Mouse (Mus musculus) myocyte (in vitro differentiated cells): Measurements from ENCODE around the gene Aagab.

Experiments used
- CEBPB ChIP-seq: IDR thresholded peaks from 2 replicates; pipeline ENCODE4 v1.6.1; 2011; ENCODE audit warnings: mild to moderate bottlenecking, moderate library complexity; ENCODE audit not compliant: poor library complexity, insufficient read depth, severe bottlenecking
- E2F4 ChIP-seq: IDR thresholded peaks from one replicate; pipeline ENCODE4 v1.6.1; 2011; ENCODE audit warnings: mild to moderate bottlenecking, control low read depth, moderate library complexity; ENCODE audit not compliant: insufficient read depth
- MAX ChIP-seq: IDR thresholded peaks from one replicate; pipeline ENCODE4 v1.6.1; 2011; ENCODE audit warnings: low read depth, mild to moderate bottlenecking, control low read depth
- MYOD1 ChIP-seq, 3 experiments: IDR thresholded peaks; one replicate each; pipeline ENCODE4 v1.6.1; 2011; ENCODE audit warnings: control low read depth in 2 of 3, low read depth in 2 of 3, mild to moderate bottlenecking in 2 of 3, moderate library complexity in 1 of 3; ENCODE audit not compliant: insufficient read length in 2 of 3, control insufficient read depth in 1 of 3
- MYOG ChIP-seq, 3 experiments: IDR thresholded peaks; one replicate each; pipeline ENCODE4 v1.6.1; 2011; ENCODE audit warnings: control low read depth in 2 of 3, low read depth in 2 of 3, mild to moderate bottlenecking in 2 of 3; ENCODE audit not compliant: insufficient read length in 2 of 3, control insufficient read depth in 1 of 3, insufficient read depth in 1 of 3
- POLR2A ChIP-seq: IDR thresholded peaks from one replicate; pipeline ENCODE4 v1.6.1; 2011; ENCODE audit warnings: low read depth, mild to moderate bottlenecking, control low read depth, moderate library complexity; ENCODE audit not compliant: insufficient read length
- POLR2AphosphoS2 ChIP-seq: IDR thresholded peaks from one replicate; pipeline ENCODE4 v1.6.1; 2011; ENCODE audit warnings: low read depth, control low read depth; ENCODE audit not compliant: insufficient read length
- TCF12 ChIP-seq: IDR thresholded peaks from one replicate; pipeline ENCODE4 v1.6.1; 2011; ENCODE audit warnings: mild to moderate bottlenecking, control low read depth; ENCODE audit not compliant: poor library complexity, insufficient read depth, severe bottlenecking
- TCF3 ChIP-seq: IDR thresholded peaks from one replicate; pipeline ENCODE4 v1.6.1; 2011; ENCODE audit warnings: low read depth, control low read depth; ENCODE audit not compliant: insufficient read length
- USF1 ChIP-seq: IDR thresholded peaks from one replicate; pipeline ENCODE4 v1.6.1; 2011; ENCODE audit warnings: low read depth, mild to moderate bottlenecking, control low read depth, moderate library complexity

GRCm38 (mm10) chr9:63568314-63568713, 34.1 kb upstream of the Aagab start:
- no peak for TF ChIP-seq POLR2A
- no peak for TF ChIP-seq MYOG (IDR thresholded peaks at IDR 0.05; ENCODE audit: control insufficient read depth in 1 of 3, insufficient read depth in 1 of 3, insufficient read length in 2 of 3, low read depth in 2 of 3)
- TF ChIP-seq POLR2AphosphoS2 = no peak
- TF ChIP-seq CEBPB = no peak
- no peak for TF ChIP-seq TCF12
- no peak for TF ChIP-seq E2F4
- TF ChIP-seq MAX = no peak
- no peak for TF ChIP-seq TCF3
- TF ChIP-seq USF1 = no peak
- TF ChIP-seq MYOD1 (IDR thresholded peaks at IDR 0.05; ENCODE audit: control insufficient read depth in 1 of 3, insufficient read length in 2 of 3, low read depth in 2 of 3) = no peak
